Mouse (Mus musculus) testis, postnatal 14 days (tissue): Measurements from ENCODE around the gene Acp7.
"Not testable (repeated sequence)": the region's sequence is repeated elsewhere in the genome, so short reads cannot be mapped to it uniquely, and the experiment has no call there.

Experiments used
- DNase-seq: peaks from one replicate; pipeline ENCODE4 v3.0.0; 2021; ENCODE audit warnings: low spot score

Acp7 gene

DNA sequence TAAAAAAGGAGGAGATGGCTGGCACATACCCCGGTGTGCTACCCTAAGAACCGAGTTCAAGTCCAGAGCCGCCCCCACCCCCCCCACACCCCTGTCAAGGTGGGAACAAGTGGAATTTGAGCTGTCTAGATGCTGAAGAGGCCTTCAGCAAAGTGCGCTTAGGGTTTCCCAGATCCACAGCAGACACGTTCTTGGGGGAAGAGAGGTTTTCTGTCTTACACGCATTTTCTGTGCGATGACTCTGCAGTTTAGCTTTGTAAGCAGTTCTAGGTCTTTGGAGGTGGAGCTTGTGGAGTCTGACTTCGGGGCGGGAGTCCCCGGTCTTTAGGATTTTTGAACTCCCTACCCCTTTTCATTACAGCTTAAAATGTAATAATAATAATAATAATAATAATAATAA, at the start of gene Acp7:
Acp7 (minus strand) TSS at position 260 of the 400 bp plus-strand sequence.
- DNase-seq, result no peak

DNA sequence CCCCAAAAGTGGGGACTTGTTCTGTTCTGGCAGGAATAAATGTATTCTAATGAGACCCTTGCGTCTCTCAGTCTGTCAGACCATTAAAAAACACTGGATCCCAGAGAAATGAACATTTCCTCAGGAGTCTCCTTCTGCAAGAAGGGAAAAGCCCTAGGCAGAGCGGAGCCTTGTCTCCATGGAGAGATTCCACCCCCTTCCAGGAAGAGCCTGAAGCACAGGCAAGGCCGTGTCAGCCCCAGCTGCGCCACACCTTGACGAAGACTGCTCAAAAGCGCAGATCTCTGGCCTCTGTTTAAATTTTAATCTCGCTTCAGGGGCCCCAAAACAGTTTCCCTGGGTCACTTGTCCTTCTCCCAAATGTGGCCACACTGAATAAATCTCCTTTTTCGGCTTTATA, 46.5 kb upstream of the Acp7 start:
- DNase-seq, result no peak

DNA sequence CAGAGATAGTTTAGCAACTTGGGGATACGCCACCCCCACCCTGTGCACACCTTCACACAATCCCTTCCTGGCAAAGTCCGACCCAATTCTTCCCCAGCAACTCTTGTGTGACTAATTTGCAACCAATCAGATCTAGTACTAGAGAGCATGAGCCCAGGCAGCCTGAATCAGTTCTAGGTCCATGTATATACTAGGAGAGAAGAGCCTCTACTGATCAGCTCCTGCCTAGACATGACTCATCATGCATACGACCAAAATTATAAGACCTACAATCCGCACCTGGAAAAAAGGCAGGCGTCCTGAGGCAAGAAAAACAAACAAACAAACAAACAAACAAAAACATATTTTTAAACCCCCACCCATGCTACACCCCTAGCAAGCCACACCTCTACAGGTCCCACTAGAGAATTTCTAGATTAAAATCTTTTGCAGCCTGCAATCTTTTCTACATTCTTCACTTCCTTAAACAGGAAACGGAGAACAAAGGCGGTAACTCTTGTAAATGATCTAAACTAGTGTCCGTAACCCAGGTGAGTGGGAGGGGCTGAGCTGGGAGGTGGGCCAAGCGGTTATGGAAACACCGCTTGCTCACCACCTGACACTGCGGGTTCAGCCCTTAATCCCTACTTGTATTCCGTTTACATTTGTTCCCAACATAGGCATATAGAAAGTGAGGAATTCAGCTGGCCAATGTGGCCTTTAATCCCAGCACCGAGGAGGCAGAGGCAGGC, 45.8 kb upstream of the Acp7 start:
- DNase-seq, result no peak

DNA sequence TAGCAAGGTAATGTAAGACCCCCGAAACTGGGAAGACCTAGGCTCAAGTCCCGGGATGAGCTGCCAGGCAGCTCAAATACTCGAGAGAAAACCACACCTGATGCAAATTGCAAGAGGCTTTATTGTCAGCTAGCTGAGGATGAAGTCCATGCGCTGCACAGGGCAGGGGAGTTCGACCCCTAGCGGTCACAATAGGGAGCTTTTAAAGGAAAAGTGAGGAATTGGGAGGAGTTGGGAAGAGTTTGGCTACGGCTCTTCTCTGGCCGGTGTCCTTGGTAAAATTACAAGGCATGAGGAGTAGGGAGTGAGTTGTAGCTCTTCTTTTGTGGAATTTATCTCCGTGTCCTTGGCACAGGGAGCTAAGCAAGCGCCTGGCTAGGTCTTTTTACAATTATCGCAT, 44.6 kb upstream of the Acp7 start:
- DNase-seq, result peak; percentile 77

DNA sequence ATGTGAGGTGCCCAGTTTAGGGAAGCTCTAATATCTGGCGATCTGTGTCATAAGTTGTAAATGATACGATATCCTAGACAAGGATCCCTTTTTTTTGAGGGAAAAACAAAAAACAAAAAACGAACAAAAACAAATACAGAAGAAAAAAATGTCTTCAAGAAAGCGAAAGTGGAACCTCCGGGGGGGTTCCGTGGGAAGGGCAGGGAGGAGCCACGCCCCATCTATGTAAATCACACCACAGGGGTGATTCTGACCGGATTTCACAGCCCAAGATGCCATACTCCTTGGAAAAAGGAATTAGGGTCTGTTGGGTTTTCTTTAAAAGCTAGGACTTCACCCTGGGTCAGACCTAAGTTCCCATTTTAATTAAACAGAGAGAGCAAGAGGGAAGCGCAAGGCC, 43.9 kb upstream of the Acp7 start:
- no peak for DNase-seq

DNA sequence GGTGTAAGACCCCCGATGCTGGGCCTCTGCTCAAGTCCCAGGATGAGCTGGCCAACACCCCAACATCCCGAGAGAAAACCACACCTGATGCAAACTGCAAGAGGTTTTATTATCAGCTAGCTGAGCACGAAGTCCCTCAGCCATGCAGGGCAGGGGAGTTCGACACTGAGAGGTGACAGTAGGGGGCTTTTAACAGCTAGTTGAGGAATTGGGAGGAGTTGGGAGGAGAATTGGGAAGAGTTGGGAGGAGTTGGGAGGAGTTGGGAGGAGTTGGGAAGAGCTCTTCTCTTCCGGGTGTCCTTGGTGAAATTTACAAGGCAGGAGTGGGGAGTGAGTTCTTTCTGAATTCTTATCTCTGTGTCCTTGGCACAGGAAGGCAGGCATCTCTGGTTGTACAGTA, 41.7 kb upstream of the Acp7 start:
- DNase-seq, result not testable (repeated sequence)

DNA sequence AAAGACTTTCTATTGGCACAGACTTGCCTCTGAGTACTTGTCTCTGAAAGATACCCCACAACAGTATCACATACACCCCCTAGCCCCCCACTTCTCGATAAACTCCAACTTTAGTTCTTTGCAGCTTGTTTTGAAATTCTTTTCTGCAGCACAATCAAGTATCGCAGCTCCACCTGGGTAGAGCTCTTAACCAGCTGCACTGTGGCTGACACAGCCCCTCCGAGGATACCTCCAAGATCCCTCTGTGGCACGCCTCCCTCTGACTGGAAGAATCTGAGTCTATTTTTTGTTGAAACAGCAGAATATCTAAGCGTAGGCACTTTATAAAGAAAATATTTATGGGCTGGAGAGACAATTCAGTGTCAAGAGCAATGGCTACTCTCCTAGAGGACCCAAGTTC, 41.1 kb upstream of the Acp7 start:
- DNase-seq, result no peak

DNA sequence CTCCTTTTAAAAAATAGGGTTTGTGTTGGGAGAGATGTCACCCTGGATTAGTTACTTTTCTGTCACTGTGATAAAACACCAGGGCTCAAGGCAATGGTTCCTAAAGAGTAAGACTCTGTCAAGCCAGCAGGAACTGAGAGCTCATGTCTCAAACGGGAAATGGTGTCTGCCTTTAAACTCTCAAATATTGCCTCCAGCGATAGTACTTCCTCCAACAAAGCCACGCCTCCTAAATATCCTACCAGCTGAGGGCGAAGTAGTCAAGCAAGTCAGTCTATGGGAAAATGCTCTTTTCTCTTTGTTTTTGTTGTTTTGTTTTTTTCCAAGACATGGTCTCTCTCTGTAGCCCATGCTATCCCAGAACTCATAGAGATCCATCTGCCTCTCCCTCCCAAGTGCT, 40.0 kb upstream of the Acp7 start:
- DNase-seq, result no peak

DNA sequence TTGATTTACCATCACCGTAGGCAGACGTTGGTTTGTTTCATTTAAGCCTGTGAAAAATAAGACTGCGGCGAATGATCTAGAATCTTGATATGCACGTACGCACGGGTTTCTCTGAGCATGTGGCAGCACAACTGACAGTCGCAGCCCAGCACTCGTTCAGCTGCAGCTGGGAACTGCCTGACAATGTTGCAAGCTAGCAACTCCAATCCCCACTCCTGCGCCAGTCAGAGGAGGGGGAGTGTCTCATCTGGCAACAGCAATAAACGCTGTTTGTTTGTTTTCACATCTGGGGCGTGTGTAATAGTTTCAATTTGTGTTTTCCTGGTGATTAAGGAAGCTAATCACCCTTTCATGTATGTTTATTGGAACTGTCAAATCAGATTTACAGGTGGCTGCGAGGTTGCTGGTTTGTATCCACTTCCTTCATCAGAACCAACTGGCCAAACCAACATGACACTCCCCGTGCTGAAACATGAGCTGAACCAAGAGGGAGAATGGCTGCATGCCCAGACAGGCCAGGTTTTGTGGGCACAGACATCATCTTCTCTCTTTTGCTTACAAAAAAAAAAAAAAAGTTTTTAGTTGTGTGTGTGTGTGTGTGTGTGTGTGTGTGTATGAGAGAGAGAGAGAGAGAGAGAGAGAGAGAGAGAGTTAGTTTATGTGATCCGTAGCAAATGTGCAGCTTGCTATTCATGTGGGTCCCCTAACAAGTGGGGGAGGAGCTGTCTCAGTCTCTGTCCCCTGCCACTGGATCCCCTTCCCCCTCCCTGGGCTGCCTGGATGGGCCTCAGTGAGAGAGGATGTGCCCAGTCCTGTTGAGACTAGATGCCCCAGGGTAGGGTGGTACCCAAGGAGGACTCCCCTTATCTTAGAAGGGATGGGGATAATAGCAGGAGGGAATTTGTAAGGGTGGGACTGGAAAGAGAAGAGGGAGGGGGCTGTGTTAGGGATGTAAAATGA, 34.8 kb upstream of the Acp7 start:
- DNase-seq, result peak; percentile 84

DNA sequence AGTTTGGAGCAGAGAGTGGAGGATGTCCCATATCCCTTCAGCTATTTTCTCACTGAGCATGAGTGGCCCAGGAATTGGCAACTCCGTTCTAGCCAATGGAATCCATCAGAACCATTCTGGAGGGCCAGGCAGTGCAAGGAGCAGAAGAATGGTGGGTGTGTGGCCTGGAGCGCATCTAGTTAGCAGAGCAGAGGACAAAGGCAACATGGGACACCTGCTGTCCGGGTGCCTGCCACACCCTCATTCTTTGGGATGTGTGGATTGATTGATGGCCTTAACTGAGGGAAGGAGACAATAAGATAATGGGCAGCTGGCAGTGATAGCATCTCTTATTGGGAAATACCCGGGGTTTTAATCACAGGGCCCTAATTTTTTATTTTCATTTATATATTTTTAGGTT, 25.3 kb upstream of the Acp7 start:
- no peak for DNase-seq

DNA sequence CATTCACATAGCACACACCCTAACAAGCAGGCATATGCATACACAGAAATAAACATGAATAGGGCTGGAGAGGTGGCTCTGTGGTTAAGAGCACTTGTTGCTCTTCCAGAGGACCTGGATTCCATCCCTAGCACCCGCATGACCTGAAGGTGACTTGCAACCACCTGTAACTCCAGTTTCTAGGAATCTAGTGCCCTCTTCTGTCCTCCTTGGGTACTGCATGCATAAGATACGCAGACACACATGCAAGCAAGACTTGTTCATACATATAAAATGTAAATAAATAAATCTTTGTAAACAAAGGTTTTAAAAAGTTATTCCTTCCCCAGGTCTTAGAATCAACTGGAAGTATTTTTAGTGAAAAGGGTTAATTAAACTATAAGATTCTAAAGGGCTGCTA, 20.0 kb upstream of the Acp7 start:
- DNase-seq, result no peak

DNA sequence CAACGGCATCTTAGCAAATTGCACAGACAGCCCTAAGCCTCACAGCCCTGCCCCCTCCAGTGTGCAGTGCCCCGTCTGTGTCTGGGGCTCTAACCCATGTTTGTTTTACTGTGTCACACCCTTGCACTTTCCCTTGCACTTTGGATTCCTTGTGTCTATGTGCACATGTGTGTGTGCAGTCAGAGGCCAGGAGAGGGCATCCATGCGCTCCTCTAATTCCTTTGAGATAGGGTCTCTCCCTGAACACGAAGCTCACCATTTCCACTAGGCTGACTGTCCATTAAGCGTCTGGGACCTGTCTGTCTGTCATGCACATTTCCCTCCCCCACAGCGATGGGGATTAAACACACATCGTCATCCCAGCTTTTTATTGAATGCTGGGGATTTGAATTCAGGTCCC, 15.9 kb upstream of the Acp7 start:
- DNase-seq, result no peak

DNA sequence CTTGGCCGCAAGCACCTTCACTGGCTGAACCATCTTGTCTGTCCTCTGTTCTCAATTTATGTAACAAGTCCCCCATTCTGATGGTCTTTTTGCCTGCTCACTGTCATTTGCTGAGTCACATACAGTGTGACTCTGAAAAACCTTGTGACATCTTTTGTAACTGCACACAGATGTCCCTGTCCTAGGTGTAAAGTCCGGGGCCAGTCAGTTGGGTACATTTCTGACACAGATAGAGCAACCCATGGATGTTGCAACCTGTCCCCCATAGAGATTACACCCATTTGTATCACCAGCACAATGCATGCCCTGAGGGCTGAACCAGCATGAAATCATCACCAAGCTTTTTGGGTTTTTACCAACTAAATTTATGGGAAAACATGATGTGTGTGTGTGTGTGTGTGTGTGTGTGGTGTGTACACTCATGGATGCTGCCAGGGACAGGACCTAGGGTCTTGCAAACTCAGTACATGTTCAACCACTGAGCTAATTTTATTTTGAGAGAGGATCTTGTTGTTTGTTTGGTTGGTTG, 14.9 kb upstream of the Acp7 start:
- DNase-seq, result no peak

DNA sequence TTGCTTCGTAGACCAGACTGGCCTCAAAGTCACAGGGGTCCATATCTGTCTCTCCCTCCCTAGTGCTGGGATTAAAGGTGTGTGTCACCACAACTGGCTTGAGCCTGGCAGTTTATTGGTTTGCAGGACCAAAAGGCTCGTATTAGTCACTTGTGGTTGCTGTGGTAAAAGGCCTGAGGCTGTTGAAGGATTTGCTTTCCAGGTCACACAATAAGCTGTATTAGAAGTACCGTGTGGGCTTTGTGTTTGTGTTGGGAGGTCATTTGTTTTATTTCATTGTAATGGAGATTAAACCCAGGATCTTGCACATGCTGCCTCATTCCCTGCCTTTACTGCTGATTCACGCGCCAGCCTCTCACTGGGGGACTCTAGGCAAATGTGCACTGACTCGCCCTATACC, 14.2 kb upstream of the Acp7 start:
- DNase-seq, result no peak

DNA sequence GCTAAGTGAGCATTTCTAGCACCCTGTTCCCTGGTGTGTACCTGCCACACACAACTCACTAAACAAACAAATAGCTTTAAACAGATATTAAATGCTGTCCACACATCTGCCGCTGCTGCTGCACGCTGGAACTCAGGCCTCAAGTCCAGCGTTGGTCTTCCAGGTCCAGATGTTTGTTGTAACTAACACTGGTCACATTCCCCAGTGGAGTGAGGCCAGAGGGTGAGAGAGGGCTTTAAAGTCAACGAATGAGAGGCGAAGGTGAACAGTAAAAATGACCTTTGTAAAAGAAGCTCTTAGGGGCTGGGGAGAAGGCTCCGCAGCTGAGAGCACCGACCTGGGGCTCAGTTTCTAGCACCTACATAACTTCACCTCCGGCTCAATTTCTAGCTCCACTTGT, 10.4 kb upstream of the Acp7 start:
- DNase-seq, result no peak

DNA sequence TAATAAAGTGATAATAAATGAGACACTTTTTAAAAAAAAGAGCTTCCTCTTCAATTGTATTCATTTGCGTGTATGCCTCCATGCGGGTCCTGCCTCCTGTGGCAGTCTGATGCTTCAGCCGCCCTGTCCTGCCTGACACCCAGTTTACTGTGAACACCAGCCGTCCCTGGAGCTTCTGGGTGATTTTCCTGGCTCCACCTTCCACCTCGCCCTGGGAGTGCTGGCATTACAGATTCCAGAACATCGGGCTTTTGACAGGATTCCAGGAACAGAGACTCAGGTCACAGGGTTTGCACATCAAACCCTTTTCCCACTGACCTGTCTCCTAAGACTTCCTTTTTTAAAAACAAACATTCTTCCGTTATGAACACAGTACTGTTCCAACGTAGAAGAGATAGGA, 6.4 kb upstream of the Acp7 start:
- DNase-seq, result peak; percentile 29

DNA sequence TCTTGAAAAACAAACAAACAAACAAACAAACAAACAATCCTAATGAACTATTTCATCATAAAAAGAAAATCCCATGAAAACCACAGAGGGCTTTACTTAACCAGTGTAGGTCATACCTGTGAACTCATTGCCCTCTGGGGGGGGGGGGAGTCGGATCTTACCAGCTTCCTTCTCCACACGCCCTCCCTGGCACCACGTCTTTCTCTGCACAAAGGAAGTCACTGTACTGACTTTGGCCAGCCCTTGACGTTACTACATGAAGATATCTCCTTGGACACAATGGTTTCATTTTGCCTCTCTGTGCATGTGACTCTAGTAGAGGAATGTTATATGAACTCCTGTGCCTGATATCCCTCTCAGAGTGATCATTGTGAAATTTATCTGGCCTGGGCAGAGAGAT, 3.0 kb upstream of the Acp7 start:
- DNase-seq, result peak; percentile 76

DNA sequence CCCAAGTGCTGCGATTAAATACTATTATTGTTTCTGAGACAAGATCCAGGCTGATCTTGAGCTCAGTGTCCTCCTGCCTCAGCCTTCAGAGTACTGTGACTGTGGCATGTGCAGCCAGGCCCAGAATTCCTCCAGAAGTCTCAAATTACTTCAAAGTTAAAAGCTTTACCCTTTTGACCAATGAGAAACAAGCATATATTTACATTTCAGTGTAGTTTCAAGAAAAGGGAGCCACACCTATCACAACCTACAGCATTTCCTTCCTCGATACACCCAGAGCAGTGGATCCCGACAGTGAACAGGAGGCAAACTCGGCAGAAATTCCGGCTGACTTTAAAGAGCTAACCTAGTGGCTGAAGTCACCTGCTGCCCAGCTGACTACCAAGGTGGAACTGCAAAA, 6.3 kb downstream of the Acp7 start:
- no peak for DNase-seq

DNA sequence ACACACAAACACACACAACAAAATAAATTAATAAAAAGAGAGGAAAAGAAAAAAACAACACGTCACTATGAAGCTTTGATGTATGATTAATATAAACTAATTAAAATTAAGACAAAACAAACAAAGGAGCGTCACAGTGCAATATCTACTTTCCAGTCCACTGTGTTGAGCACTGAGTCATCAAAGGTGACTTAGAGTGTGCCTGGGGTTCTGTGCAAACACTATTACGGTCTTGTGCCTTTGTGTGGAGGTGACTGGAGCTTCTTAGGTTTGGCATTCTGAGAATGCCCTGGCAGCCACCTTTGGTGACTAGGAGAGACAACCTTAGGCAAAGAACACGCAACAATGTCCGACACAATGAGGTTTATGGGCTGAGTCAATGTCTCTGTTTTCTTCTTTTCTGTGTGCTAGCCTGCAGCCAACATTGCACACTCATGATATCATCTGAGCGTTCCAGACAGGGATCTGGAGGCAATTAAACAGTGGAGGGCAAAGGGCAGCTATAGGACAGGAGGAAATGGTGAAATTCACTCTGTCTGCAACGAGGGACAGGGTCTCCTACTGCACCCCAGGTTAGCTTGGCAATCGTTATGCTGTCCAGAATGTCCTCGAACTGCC, 11.9 kb downstream of the Acp7 start:
- no peak for DNase-seq

DNA sequence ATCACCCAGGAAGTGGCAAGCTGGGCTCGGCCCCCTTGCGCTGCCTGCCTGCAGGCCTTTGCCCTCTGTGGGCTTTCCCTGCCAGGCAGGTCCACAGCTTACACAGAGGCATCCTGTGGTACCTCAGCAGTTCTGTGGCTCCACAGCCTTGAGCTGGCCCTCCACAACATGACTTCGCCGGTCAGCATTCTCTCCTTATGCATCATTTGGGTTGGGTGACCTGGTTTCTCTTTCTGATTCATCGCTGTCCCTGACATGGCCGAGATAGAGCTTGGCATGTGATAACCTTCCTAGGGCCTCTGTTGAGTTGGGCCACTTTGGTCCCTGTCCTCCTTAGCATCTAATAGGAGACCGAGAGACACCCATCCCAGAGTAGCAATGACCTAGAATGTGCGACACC, 25.2 kb downstream of the Acp7 start:
- DNase-seq, result no peak

DNA sequence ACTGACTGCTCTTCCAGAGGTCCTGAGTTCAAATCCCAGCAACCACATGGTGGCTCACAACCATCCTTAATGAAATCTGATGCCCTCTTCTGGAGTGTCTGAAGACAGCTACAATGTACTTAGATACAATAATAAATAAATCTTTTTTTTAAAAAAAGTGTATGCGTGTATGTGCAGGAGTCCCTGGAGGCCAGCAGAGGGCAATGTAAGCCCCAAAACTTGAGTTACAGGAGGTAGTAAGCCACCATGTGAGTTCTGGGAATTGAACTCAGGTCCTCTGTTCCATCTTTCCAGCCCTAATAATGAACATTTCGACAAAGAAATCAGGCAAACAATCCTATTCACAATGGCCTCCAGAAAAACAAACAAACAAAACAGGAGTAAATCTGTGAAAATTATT, 27.3 kb downstream of the Acp7 start:
- not testable (repeated sequence) for DNase-seq

DNA sequence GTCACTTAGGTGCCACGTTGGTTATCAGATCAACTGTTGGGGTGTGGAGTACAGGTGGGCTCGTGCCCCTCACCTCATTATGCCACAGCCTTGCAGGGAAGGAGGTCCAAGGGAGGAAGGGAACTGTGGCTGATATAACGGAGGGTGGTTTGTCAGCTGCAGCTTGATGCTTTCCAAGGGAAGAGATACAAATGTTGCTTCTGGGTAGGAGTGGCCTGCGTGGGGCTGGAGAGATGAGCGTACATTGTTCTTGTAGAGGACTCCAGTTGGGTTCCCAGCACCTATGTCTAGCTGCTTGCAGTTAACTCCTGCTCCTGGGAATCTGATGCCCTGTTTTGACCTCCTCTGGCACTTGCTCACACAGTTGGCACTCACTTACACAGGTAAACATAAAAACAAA, 28.0 kb downstream of the Acp7 start:
- peak; percentile 80 for DNase-seq

DNA sequence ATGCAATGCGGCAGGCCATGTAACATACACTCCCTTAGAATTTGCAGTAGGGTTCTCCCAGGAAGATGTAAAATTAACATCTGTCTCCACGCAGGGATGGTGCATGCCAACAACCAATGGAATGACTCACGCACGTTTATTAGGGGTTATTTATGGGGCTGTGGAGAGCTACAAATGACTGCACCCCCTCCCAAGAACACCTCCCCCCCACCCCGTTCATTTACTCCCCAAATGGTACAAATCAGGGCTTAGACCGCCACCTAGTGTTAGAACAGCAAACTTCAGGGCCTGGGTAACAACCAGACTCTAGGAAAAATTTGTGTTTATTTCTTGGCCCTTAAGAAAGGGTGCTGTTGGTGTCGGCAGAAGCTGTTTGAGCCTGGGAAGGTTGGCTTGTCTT, 29.5 kb downstream of the Acp7 start:
- no peak for DNase-seq
